Mouse (Mus musculus): ENCODE measurements around the gene Itga10.
"Not testable (repeated sequence)": the region's sequence is repeated elsewhere in the genome, so short reads cannot be mapped to it uniquely, and the experiment has no call there.

The Itga10 gene

GRCm38 (mm10) chr3:96680269-96680956, 35.0 kb downstream of the Itga10 start:
- DNase-seq (ENCODE audit: low spot score in 2 of 2) = no peak

GRCm38 (mm10) chr3:96683496-96683895, 38.1 kb downstream of the Itga10 start:
- DNase-seq (ENCODE audit: low spot score in 2 of 2) = no peak

- no peak for DNase-seq (ENCODE audit: low spot score in 2 of 2)
Measured at GRCm38 (mm10) chr3:96684151-96684821, 38.9 kb downstream of the Itga10 start.

- DNase-seq (ENCODE audit: low spot score in 2 of 2) = no peak
Measured at GRCm38 (mm10) chr3:96684822-96685156, 39.4 kb downstream of the Itga10 start.

GRCm38 (mm10) chr3:96686057-96686456, 40.7 kb downstream of the Itga10 start:
- not testable (repeated sequence) for DNase-seq (ENCODE audit: low spot score in 2 of 2)

- no peak for DNase-seq (ENCODE audit: low spot score in 2 of 2)
Measured at GRCm38 (mm10) chr3:96688854-96689253, 43.5 kb downstream of the Itga10 start.

- no peak for DNase-seq (ENCODE audit: low spot score in 2 of 2)
Measured at GRCm38 (mm10) chr3:96690298-96690697, 44.9 kb downstream of the Itga10 start.

- DNase-seq (ENCODE audit: low spot score in 2 of 2) = no peak
Measured at GRCm38 (mm10) chr3:96692506-96692905, 47.1 kb downstream of the Itga10 start.

- DNase-seq (ENCODE audit: low spot score in 2 of 2) = no peak
Measured at GRCm38 (mm10) chr3:96693579-96693978, 48.2 kb downstream of the Itga10 start.

- DNase-seq (ENCODE audit: low spot score in 2 of 2) = peak; percentile 52 to 58
Measured at GRCm38 (mm10) chr3:96696198-96696765, 50.9 kb downstream of the Itga10 start, which contains the start of gene Pias3. Gene Pias3, plus strand, starts transcription at chr3:96696384.

- peak; percentile 84 for DNase-seq (ENCODE audit: low spot score in 2 of 2)
Measured at GRCm38 (mm10) chr3:96696766-96697732, 51.7 kb downstream of the Itga10 start.

- DNase-seq (ENCODE audit: low spot score in 2 of 2) = no peak
Measured at GRCm38 (mm10) chr3:96698993-96699690, 53.8 kb downstream of the Itga10 start.

GRCm38 (mm10) chr3:96700376-96700775, 55.0 kb downstream of the Itga10 start:
- peak in 1 of 2 experiments; percentile 30 for DNase-seq (ENCODE audit: low spot score in 2 of 2)

- no peak for DNase-seq (ENCODE audit: low spot score in 2 of 2)
Measured at GRCm38 (mm10) chr3:96701003-96701402, 55.6 kb downstream of the Itga10 start.

- DNase-seq (ENCODE audit: low spot score in 2 of 2) = peak; percentile 21 to 35
Measured at GRCm38 (mm10) chr3:96704778-96705177, 59.4 kb downstream of the Itga10 start.

- no peak for DNase-seq (ENCODE audit: low spot score in 2 of 2)
Measured at GRCm38 (mm10) chr3:96706217-96706616, 60.8 kb downstream of the Itga10 start.

- no peak for DNase-seq (ENCODE audit: low spot score in 2 of 2)
Measured at GRCm38 (mm10) chr3:96706984-96707383, 61.6 kb downstream of the Itga10 start.

GRCm38 (mm10) chr3:96707903-96708683, 62.7 kb downstream of the Itga10 start, which contains the start of gene Nudt17:
Gene Nudt17, minus strand, starts transcription at chr3:96708562.
- peak; percentile 63 to 69 for DNase-seq (ENCODE audit: low spot score in 2 of 2)

- no peak for DNase-seq (ENCODE audit: low spot score in 2 of 2)
Measured at GRCm38 (mm10) chr3:96708684-96709064, 63.3 kb downstream of the Itga10 start.

All from natural killer cell, adult 2 months (primary cell).